Mouse (Mus musculus) neural tube, embryonic 14.5 days (tissue): Measurements from ENCODE around the gene Gpc6. TPM values are rescaled to one million over a fixed set of nuclear protein-coding genes. Genes with fewer than 3 reads are reported as not detected.

Experiments
- ATAC-seq: fragments of 200-750 bp; cut with Nextera tagmentation; 2 replicates; pipeline ENCODE4 v1.8.0; 2017; ENCODE audit warnings: low read depth, mild to moderate bottlenecking, moderate TSS enrichment, moderate library complexity
- H3K27ac ChIP-seq: fragments of 300-500 bp; sonication (generic); 2 replicates; pipeline ENCODE4 v1.5.1; 2014; ENCODE audit warnings: low read depth, mild to moderate bottlenecking, control low read depth, low read length, moderate library complexity, mixed read lengths
- H3K27me3 ChIP-seq: fragments of 300-500 bp; sonication (generic); 2 replicates; pipeline ENCODE4 v1.6.1; 2014; ENCODE audit warnings: low read length; ENCODE audit not compliant: control insufficient read depth, insufficient read depth
- H3K36me3 ChIP-seq: fragments of 300-500 bp; sonication (generic); 2 replicates; pipeline ENCODE4 v1.6.1; 2014; ENCODE audit warnings: low read length, mixed read lengths; ENCODE audit not compliant: control insufficient read depth, insufficient read depth
- H3K4me1 ChIP-seq: fragments of 300-500 bp; sonication (generic); 2 replicates; pipeline ENCODE4 v1.6.1; 2014; ENCODE audit warnings: low read length; ENCODE audit not compliant: control insufficient read depth, insufficient read depth
- H3K4me2 ChIP-seq: fragments of 300-500 bp; sonication (generic); 2 replicates; pipeline ENCODE4 v1.6.1; 2014; ENCODE audit warnings: mild to moderate bottlenecking, low read depth, low read length, control low read depth
- H3K4me3 ChIP-seq: fragments of 300-500 bp; sonication (generic); 2 replicates; pipeline ENCODE4 v1.5.1; 2014; ENCODE audit warnings: low read depth, low read length, control low read depth, mixed read lengths
- H3K9ac ChIP-seq: fragments of 300-500 bp; sonication (generic); replicated peaks from 2 replicates; pipeline ENCODE4 v1.6.1; 2014; ENCODE audit warnings: low read depth, mild to moderate bottlenecking, control low read depth, low read length, mixed read lengths
- H3K9me3 ChIP-seq: fragments of 300-500 bp; sonication (generic); 2 replicates; pipeline ENCODE4 v1.6.1; 2016; ENCODE audit warnings: low read length; ENCODE audit not compliant: control insufficient read depth
- WGBS: fragments of 180-500 bp; shearing (Covaris S2); extraction: QIAGEN DNeasy Blood & Tissue Kit; methylation state at CpG from one replicate; pipeline ENCODE4 v1.1.7; 2014; 5-methylcytosine and 5-hydroxymethylcytosine counted together
- polyA plus RNA-seq: library from polyadenylated mRNA; unstranded; fragments of >200 nt; fragmentation: Nextera tagmentation; extraction: Ambion mirVana; gene quantifications from 2 replicates; pipeline ENCODE4 v1.2.1, GENCODE M21; 2014

Gpc6 gene
- polyA plus RNA-seq, 1 experiment from 2014 or later: 20.8 TPM

GRCm38 (mm10) chr14:117655382-117655781 lies 730.3 kb downstream of the Gpc6 start:
- H3K27ac ChIP-seq: 0 out of 2 replicates have a peak overlapping the region, but pooled peaks have one; percentile 30
- no peaks in the 10 kb centered on the region for H3K9me3 ChIP-seq
- no peaks in the 10 kb centered on the region; the same call in 1 of the 2 replicates for H3K4me1 ChIP-seq
- H3K9ac ChIP-seq: no peak overlapping the region
- H3K36me3 ChIP-seq: no peaks in the 10 kb centered on the region
- no peak overlapping the region for H3K4me2 ChIP-seq
- ATAC-seq: peak; percentile 51; the same call in 1 of the 2 replicates
- H3K27me3 ChIP-seq: no peaks in the 10 kb centered on the region
- no peak overlapping the region for H3K4me3 ChIP-seq
- WGBS: 46% methylated on average over 6 of the region's 6 CpGs

DNA sequence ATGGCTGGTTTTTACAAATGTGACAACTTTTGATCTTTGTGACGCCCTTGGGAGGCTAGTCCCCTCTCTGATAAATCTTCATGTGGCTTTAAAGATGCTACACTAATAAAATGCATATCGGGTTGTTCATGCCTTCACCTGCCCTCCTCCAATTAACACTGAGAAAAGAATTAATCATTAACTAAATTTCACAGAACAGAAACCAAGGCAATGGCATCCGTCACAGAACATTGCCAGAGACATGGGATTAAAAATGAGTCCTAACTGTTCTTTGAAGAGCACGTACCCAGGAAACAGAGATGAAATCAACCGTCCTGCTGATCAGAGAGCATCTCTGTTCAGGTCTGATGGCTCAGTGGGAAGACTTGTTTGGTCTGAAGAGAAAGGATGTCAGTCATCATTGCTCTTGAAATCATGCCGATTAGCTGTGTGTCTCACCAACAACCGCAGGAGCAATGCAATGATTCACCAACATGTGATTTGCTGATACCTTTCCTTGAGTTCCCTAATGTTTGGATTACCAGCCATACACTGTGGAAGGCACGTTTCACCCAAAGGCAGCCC lies 734.2 kb downstream of the Gpc6 start:
- H3K4me1 ChIP-seq: no peaks in the 10 kb centered on the region; the same call in 1 of the 2 replicates
- no peak overlapping the region for H3K4me2 ChIP-seq
- H3K27ac ChIP-seq: no peak overlapping the region
- H3K27me3 ChIP-seq: no peaks in the 10 kb centered on the region
- H3K4me3 ChIP-seq: no peak overlapping the region
- WGBS: 80% methylated on average over 8 of the region's 8 CpGs
- no peaks in the 10 kb centered on the region for H3K9me3 ChIP-seq
- no peaks in the 10 kb centered on the region for H3K36me3 ChIP-seq
- no peak for ATAC-seq
- no peak overlapping the region for H3K9ac ChIP-seq

GRCm38 (mm10) chr14:117662261-117662660 lies 737.1 kb downstream of the Gpc6 start:
- Histone ChIP-seq H3K9me3 (no peaks in the 10 kb centered on the region), H3K4me1 (no peaks in the 10 kb centered on the region), H3K9ac (no peak overlapping the region), H3K36me3 (no peaks in the 10 kb centered on the region), H3K27ac (no peak overlapping the region), H3K27me3 (no peaks in the 10 kb centered on the region), H3K4me3 (no peak overlapping the region), H3K4me2 (no peak overlapping the region)
- 86% methylated on average over 4 of the region's 4 CpGs for whole genome bisulfite sequencing
- ATAC-seq: no peak

DNA sequence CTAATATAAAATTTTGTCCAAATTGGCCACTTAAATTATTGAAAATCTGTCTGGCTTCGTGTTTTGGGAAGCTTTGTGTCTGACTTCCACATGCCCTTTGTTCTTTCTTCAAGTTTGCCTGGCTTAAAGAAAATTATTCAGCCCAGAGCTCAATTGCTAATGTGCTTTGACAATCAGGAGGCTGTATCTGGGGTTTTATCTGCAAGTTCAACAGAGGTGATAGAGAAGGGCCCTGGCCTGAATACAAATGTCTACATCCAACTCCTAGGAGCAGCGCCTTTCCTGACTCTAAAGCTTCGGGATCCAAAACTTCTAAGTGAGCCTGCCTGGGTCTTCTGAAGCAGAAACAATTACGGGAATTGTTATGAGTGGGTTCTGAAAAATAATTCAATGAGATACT lies 739.7 kb downstream of the Gpc6 start:
- no peaks in the 10 kb centered on the region for H3K9me3 ChIP-seq
- 79% methylated on average over 4 of the region's 4 CpGs for WGBS
- no peaks in the 10 kb centered on the region for H3K36me3 ChIP-seq
- no peak overlapping the region for H3K9ac ChIP-seq
- no peaks in the 10 kb centered on the region for H3K4me1 ChIP-seq
- no peaks in the 10 kb centered on the region for H3K27me3 ChIP-seq
- no peak overlapping the region for H3K4me2 ChIP-seq
- ATAC-seq: no peak
- no peak overlapping the region for H3K27ac ChIP-seq
- no peak overlapping the region for H3K4me3 ChIP-seq

GRCm38 (mm10) chr14:117666126-117666525 lies 741.0 kb downstream of the Gpc6 start:
- no peak overlapping the region for H3K4me3 ChIP-seq
- WGBS: 97% methylated on average over 2 of the region's 2 CpGs

DNA sequence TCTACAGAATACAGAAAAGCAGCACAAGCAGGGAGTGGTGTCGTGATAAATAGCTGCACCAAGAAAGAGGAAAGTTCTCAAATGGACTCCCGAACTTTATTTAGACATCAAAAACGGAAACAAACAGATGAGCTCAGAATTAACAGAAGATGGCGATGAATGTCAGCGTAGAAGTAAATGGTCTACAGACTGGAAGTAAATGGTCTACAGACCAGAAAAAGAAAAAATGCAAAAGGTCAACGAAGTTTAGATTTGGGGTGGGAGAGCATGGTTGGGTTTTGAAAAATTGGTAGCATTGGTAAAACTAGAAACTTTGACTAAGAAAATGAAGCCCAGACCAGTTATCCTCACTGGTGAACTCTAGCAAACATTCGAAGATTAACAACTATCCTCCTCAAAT lies 748.4 kb downstream of the Gpc6 start:
- no peaks in the 10 kb centered on the region for H3K36me3 ChIP-seq
- WGBS: 97% methylated on average over 7 of the region's 7 CpGs

More at GRCm38 (mm10) chr14:117666126-117666525, 741.0 kb downstream of the Gpc6 start:
- Histone ChIP-seq H3K27ac (no peak overlapping the region), H3K27me3 (no peaks in the 10 kb centered on the region), H3K9me3 (no peaks in the 10 kb centered on the region), H3K9ac (no peak overlapping the region), H3K4me2 (no peak overlapping the region), H3K4me1 (no peaks in the 10 kb centered on the region), H3K36me3 (no peaks in the 10 kb centered on the region)
- no peak for ATAC-seq

DNA sequence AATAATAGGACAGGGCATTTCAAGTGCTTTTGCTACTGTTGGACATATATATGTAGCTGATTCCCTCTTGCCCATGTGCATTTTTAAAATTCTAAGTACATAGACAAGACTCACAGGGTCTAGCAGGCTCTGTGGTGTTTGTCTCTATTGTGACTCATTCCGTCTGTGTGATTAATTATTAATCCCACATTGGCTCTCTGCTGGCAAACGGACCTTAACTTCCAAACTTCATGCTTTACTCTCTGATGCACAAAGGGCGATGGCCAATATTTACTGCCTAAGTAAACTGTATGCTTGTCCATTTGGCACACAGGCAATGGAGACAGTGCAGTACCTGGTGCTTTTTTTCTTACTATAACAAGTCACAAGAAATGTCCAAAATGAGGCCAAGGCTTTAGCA lies 749.4 kb downstream of the Gpc6 start:
- no peaks in the 10 kb centered on the region for H3K36me3 ChIP-seq
- H3K9me3 ChIP-seq: no peaks in the 10 kb centered on the region
- no peak overlapping the region for H3K27ac ChIP-seq
- 38% methylated on average over 3 of the region's 3 CpGs for WGBS
- H3K4me1 ChIP-seq: no peaks in the 10 kb centered on the region
- no peaks in the 10 kb centered on the region for H3K27me3 ChIP-seq
- H3K4me3 ChIP-seq: no peak overlapping the region
- no peak overlapping the region for H3K4me2 ChIP-seq
- ATAC-seq: no peak
- H3K9ac ChIP-seq: no peak overlapping the region

More for the DNA sequence above, 748.4 kb downstream of the Gpc6 start:
- H3K9me3 ChIP-seq: no peaks in the 10 kb centered on the region
- H3K4me3 ChIP-seq: no peak overlapping the region
- no peaks in the 10 kb centered on the region for H3K27me3 ChIP-seq
- no peak overlapping the region for H3K9ac ChIP-seq
- H3K27ac ChIP-seq: no peak overlapping the region
- no peak for ATAC-seq
- H3K4me2 ChIP-seq: no peak overlapping the region
- no peaks in the 10 kb centered on the region for H3K4me1 ChIP-seq

- WGBS: 93% methylated on average over 3 of the region's 3 CpGs
- Histone ChIP-seq H3K9ac (no peak overlapping the region), H3K9me3 (no peaks in the 10 kb centered on the region), H3K4me2 (no peak overlapping the region), H3K27ac (no peak overlapping the region), H3K36me3 (no peaks in the 10 kb centered on the region), H3K4me3 (no peak overlapping the region), H3K27me3 (no peaks in the 10 kb centered on the region), H3K4me1 (no peaks in the 10 kb centered on the region; the same call in 1 of the 2 replicates)
- no peak for ATAC-seq
Measured at GRCm38 (mm10) chr14:117679926-117680325, 754.8 kb downstream of the Gpc6 start.

GRCm38 (mm10) chr14:117681321-117681921 lies 756.3 kb downstream of the Gpc6 start:
- Histone ChIP-seq H3K27me3 (no peaks in the 10 kb centered on the region), H3K4me1 (no peaks in the 10 kb centered on the region; the same call in 1 of the 2 replicates), H3K9me3 (no peaks in the 10 kb centered on the region), H3K9ac (no peak overlapping the region), H3K27ac (no peak overlapping the region), H3K4me2 (no peak overlapping the region), H3K4me3 (no peak overlapping the region), H3K36me3 (no peaks in the 10 kb centered on the region)
- WGBS: 28% methylated on average over 5 of the region's 5 CpGs
- ATAC-seq: peak; percentile 79; the same call in 1 of the 2 replicates
